Mouse (Mus musculus) kidney, postnatal 10 days (tissue): ENCODE measurements around the gene Lemd2.
A peak's percentile ranks its signal among the peaks of the same experiment; 100 is the strongest.

Experiments
- DNase-seq: peaks from one replicate; pipeline ENCODE4 v3.0.0; 2021; ENCODE audit warnings: mixed read lengths

Gene Lemd2

GRCm38 (mm10) chr17:27183667-27184292, 20.5 kb downstream of the Lemd2 start:
- DNase-seq: no peak

GRCm38 (mm10) chr17:27182401-27182800, 21.9 kb downstream of the Lemd2 start:
- DNase-seq: no peak

- peak; percentile 70 for DNase-seq
Observed at GRCm38 (mm10) chr17:27181666-27182065, 22.6 kb downstream of the Lemd2 start.

GRCm38 (mm10) chr17:27179681-27180280, 24.5 kb downstream of the Lemd2 start:
- no peak for DNase-seq

- no peak for DNase-seq
Observed at GRCm38 (mm10) chr17:27178427-27179177, 25.7 kb downstream of the Lemd2 start.

GRCm38 (mm10) chr17:27178019-27178418, 26.2 kb downstream of the Lemd2 start:
- DNase-seq: no peak

GRCm38 (mm10) chr17:27176754-27177153, 27.5 kb downstream of the Lemd2 start:
- DNase-seq: no peak

- DNase-seq: no peak
Observed at GRCm38 (mm10) chr17:27176287-27176686, 28.0 kb downstream of the Lemd2 start.

- no peak for DNase-seq
Observed at GRCm38 (mm10) chr17:27175196-27175874, 28.9 kb downstream of the Lemd2 start.

- no peak for DNase-seq
Observed at GRCm38 (mm10) chr17:27173715-27174114, 30.6 kb downstream of the Lemd2 start.

GRCm38 (mm10) chr17:27172459-27172858, 31.8 kb downstream of the Lemd2 start:
- no peak for DNase-seq

- no peak for DNase-seq
Observed at GRCm38 (mm10) chr17:27171121-27171520, 33.1 kb downstream of the Lemd2 start.

GRCm38 (mm10) chr17:27169952-27170695, 34.1 kb downstream of the Lemd2 start:
- no peak for DNase-seq

GRCm38 (mm10) chr17:27168569-27168968, 35.7 kb downstream of the Lemd2 start:
- DNase-seq: no peak

GRCm38 (mm10) chr17:27167545-27167944, 36.7 kb downstream of the Lemd2 start, which contains the start of gene Ip6k3:
TSS of gene Ip6k3 (minus strand) at chr17:27167795.
- DNase-seq: no peak

GRCm38 (mm10) chr17:27166901-27167300, 37.4 kb downstream of the Lemd2 start:
- no peak for DNase-seq

- peak; percentile 70 for DNase-seq
Observed at GRCm38 (mm10) chr17:27165054-27165773, 39.1 kb downstream of the Lemd2 start.

- DNase-seq: no peak
Observed at GRCm38 (mm10) chr17:27160905-27161304, 43.4 kb downstream of the Lemd2 start.

- DNase-seq: no peak
Observed at GRCm38 (mm10) chr17:27159169-27159568, 45.1 kb downstream of the Lemd2 start.

GRCm38 (mm10) chr17:27158439-27158838, 45.8 kb downstream of the Lemd2 start:
- peak; percentile 30 for DNase-seq

- no peak for DNase-seq
Observed at GRCm38 (mm10) chr17:27155752-27156151, 48.5 kb downstream of the Lemd2 start.

- DNase-seq: no peak
Observed at GRCm38 (mm10) chr17:27154881-27155280, 49.4 kb downstream of the Lemd2 start.
